Mouse (Mus musculus) bone marrow, adult 2 months (tissue): ENCODE results near the gene 4930516K23Rik.

ENCODE experiments used
- CTCF ChIP-seq: fragments of 200-500 bp; IDR thresholded peaks from 2 replicates; pipeline ENCODE4 v1.5.1; 2011; ENCODE audit warnings: low read length, control low read depth; ENCODE audit not compliant: control insufficient read depth, insufficient read depth
- POLR2A ChIP-seq: fragments of 200-500 bp; IDR thresholded peaks from 2 replicates; pipeline ENCODE4 v1.6.1; 2011; ENCODE audit warnings: low read depth, mild to moderate bottlenecking, control low read depth, low read length, borderline replicate concordance; ENCODE audit not compliant: control insufficient read depth

DNA sequence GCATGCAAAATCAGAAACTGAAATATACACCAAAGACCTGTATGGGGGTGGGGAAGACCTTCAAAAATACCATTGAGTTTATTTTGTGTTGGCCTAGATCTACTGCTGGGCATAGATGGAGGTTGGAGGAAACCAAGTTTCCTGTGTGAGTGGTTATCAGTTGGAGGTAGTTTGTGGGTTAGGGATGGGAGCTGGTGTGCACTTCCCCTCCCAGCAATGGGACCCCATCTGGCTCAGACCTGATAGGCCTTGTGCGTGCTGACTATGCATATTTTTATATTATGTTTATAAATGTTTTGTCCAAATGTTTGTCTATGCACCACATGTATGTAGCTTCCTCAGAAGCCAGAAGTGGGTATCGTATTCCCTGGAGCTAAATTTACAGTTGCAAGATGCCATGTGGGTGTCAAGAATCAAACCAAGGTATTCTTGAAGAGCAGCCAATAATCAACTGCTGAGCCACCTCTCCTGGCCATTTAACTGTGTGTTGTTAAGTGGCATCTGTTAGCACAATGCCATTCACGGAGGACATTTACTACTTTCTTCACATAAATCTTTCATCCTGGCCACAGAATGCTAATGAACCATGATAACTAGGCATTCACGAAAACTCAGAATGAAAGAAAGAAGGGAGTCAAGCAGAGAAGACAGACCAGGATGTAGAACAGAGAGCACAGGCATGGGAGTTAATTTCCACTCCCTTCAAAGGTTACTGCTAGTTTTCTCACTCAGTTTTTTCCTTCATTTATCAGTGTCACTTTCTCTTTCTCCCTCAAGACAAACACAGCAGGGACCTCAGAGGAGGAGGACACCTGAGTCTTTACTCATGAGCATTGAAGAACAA lies 42.9 kb upstream of the 4930516K23Rik start:
- TF ChIP-seq CTCF (no peak), POLR2A (no peak)
